Mouse (Mus musculus): ENCODE results near the gene Rps19.

The Rps19 gene

DNA sequence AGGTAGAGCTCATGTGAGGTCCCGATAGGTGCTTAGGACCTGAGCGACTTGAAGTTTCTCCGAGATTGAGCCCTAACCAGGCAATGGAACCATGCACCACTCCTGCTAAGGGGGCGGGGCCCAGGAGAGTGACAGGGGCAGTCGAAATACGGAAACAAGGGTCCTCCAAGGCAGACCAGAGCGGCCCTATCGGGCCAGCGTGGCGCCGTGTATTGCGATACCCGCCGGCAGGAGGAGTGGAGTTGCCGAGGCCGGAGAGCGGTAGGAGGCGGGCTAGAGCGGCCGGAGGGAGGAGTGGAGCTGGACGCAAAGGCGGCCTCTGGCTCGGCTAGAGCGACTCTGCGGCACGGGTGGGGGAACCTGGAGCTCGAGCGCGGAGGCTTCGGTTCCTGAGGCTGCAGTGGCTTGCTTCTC lies 19.9 kb downstream of the Rps19 start:
- peak; percentile 97 to 98 for DNase-seq

DNA sequence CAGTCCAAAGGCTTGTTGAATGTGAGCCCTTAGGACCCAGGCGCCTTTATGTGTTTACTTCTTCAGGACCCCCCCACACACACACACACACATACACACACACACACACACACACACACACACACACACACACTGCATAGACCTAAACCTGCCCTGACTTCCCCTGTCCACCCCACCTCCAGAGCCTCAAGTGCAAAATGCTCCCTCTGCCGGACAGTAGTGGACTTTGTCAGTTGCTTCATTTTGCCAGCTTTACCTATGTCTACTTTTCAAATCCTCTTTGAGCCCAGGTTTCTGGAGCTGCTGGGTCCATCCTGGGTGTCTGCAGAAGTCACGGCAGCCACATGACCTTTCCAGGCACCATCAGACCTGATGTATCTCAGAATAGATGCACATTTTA lies 20.8 kb downstream of the Rps19 start:
- peak; percentile 80 to 83 for DNase-seq

- DNase-seq = no peak
Measured at GRCm38 (mm10) chr7:24906551-24906950, 22.4 kb downstream of the Rps19 start.

DNA sequence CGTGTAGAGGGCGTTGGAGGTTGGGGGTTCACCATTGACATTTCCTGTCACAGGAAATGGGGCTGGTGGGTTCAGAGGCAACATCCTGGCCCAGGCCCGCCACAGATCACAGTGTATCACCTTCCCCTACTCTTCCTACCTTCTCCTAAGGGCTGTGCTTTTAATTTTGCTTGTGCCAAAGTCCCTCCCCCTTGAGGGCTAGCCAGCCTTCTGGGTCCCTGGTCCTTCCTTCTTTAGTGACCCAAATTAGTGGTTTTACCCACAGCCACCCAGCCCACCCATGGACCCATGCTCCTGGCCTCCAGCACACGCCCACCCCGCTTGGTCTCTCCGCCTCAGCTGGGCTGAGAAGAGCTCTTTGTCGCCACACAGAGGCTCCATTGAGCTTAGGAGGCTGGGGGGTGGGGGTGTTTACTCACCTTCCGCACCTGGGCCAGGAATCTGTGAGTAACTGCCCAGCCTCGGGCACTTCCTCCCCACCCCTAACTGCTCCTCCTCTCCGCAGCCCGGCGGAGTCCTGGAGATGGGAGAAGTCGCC lies 23.1 kb downstream of the Rps19 start:
- peak in 1 of 2 experiments; percentile 24 for DNase-seq

DNA sequence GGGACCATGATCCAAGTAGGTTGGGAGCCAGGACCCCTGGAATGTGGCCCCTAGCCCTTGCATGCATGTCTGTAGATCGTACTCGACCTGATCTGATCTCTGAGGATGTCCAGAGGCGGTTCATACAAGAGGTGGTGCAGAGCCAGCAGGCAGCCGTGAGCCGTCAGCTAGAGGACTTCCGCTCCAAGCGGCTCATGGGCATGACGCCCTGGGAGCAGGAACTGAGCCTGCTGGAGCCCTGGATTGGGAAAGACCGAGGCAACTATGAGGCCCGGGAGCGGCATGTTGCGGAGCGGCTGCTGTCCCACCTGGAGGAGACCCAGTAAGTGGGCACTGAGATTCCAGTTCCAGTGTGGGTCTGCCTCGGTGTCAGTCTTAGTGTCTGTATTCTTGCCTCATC lies 28.3 kb downstream of the Rps19 start:
- DNase-seq = peak in 1 of 2 experiments; percentile 41

DNA sequence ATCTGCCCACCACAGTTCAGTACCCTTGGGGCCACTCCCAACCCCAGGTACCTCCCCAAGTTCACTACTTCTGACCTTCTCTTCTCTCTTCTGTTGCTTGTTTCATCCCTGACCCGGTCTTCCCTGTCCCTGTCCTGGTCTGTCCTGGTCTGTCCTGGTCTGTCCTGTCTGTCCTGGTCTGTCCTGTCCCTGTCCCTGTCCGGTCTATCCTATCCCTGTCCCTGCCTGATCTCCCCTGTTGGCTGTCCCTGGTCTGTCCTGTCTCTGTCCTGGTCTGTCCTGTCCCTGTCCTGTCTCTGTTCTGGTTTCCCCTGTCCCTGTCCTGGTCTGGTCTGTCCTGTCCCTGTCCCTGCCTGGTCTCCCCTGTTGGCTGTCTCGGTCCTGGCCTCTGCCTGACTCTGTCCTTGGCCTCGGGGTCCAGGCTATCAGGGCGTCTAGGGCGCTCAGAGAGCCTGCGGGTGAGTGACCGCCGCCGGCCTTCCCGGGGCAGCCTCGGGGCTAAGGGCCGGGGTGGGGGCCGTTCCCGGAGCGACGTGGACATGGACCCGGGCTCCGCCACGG lies 34.7 kb downstream of the Rps19 start:
- DNase-seq = peak in 1 of 2 experiments; percentile 6

- peak; percentile 52 to 67 for DNase-seq
Measured at GRCm38 (mm10) chr7:24919728-24920127, 35.6 kb downstream of the Rps19 start.

DNA sequence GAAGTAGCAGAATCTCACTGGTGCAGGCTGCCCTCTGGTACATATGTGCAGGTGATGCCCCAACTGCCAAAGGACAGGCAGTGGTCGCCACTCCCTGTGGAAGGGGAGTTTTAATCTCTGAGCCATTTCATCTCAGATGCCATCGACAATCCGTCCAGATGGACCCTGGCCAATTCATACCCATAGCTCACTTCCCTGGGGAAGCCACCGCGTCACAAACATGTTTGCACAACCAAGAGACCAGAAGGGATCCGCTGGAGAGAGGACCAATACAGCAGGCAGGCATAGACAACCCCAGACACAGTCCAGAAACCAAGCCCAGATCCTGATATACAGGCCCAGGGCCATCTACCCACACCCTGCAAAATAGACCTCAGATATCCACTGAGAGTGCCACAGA lies 46.3 kb downstream of the Rps19 start:
- DNase-seq = no peak

GRCm38 (mm10) chr7:24931651-24932050 lies 47.5 kb downstream of the Rps19 start:
- DNase-seq = no peak
